Mouse (Mus musculus) stomach, postnatal 0 days (tissue): ENCODE measurements around the gene Nrxn3.

Source experiments
- CTCF ChIP-seq: IDR thresholded peaks from 2 replicates; pipeline ENCODE4 v1.5.1; 2016; ENCODE audit warnings: antibody characterized with exemption, low read depth, mild to moderate bottlenecking, moderate library complexity
- EP300 ChIP-seq: optimal IDR thresholded peaks from 2 replicates; pipeline ENCODE3; 2016; ENCODE audit warnings: antibody characterized with exemption

GRCm38 (mm10) chr12:89561989-89562565, 839.4 kb downstream of the Nrxn3 start:
- TF ChIP-seq CTCF = no peak
- TF ChIP-seq EP300 = no peak
